Mouse (Mus musculus) embryo, embryonic 10.5 days (tissue): ENCODE results near the gene BC049352.
A peak's percentile ranks its signal among the peaks of the same experiment; 100 is the strongest.

Experiments
- DNase-seq: peaks from one replicate; pipeline ENCODE4 v3.0.0-alpha.2; 2015; ENCODE audit warnings: low spot score

Gene BC049352

GRCm38 (mm10) chr9:45189661-45190174, 7.9 kb downstream of the BC049352 start:
- no peak for DNase-seq

GRCm38 (mm10) chr9:45195468-45195867, 13.7 kb downstream of the BC049352 start:
- DNase-seq: no peak

GRCm38 (mm10) chr9:45196125-45196830, 14.5 kb downstream of the BC049352 start:
- no peak for DNase-seq

- DNase-seq: no peak
Measured at GRCm38 (mm10) chr9:45197549-45197948, 15.7 kb downstream of the BC049352 start.

GRCm38 (mm10) chr9:45201319-45201947, 19.6 kb downstream of the BC049352 start:
- no peak for DNase-seq

- DNase-seq: no peak
Measured at GRCm38 (mm10) chr9:45202021-45202798, 20.4 kb downstream of the BC049352 start.

GRCm38 (mm10) chr9:45203797-45204410, 22.1 kb downstream of the BC049352 start, which contains the start of gene Tmprss4:
Tmprss4 (minus strand) TSS chr9:45204092.
- peak; percentile 8 for DNase-seq

GRCm38 (mm10) chr9:45205143-45205542, 23.3 kb downstream of the BC049352 start:
- no peak for DNase-seq

- DNase-seq: no peak
Measured at GRCm38 (mm10) chr9:45206121-45206520, 24.3 kb downstream of the BC049352 start.

- no peak for DNase-seq
Measured at GRCm38 (mm10) chr9:45207015-45207743, 25.4 kb downstream of the BC049352 start.

GRCm38 (mm10) chr9:45212001-45212400, 30.2 kb downstream of the BC049352 start:
- DNase-seq: no peak

GRCm38 (mm10) chr9:45215526-45216179, 33.8 kb downstream of the BC049352 start:
- DNase-seq: no peak

- no peak for DNase-seq
Measured at GRCm38 (mm10) chr9:45219644-45220043, 37.8 kb downstream of the BC049352 start.

- peak; percentile 94 for DNase-seq
Measured at GRCm38 (mm10) chr9:45221567-45221966, 39.8 kb downstream of the BC049352 start.

GRCm38 (mm10) chr9:45229359-45229758, 47.6 kb downstream of the BC049352 start:
- no peak for DNase-seq

- DNase-seq: no peak
Measured at GRCm38 (mm10) chr9:45235668-45236227, 53.9 kb downstream of the BC049352 start.

GRCm38 (mm10) chr9:45236744-45237143, 54.9 kb downstream of the BC049352 start:
- DNase-seq: no peak

GRCm38 (mm10) chr9:45241397-45241796, 59.6 kb downstream of the BC049352 start:
- DNase-seq: no peak

- DNase-seq: no peak
Measured at GRCm38 (mm10) chr9:45245432-45245831, 63.6 kb downstream of the BC049352 start.

GRCm38 (mm10) chr9:45246060-45246459, 64.3 kb downstream of the BC049352 start:
- DNase-seq: no peak

- DNase-seq: no peak
Measured at GRCm38 (mm10) chr9:45247536-45247935, 65.7 kb downstream of the BC049352 start.
